Mouse (Mus musculus) frontal cortex, postnatal 14 days (tissue): Measurements from ENCODE around the gene Polg2.
"Not testable (repeated sequence)": the region's sequence is repeated elsewhere in the genome, so short reads cannot be mapped to it uniquely, and the experiment has no call there.

Experiments
- DNase-seq, 2 experiments: peaks; one replicate each; pipeline ENCODE4 v3.0.0; 2022; ENCODE audit warnings: low spot score in 2 of 2

The Polg2 gene

DNA sequence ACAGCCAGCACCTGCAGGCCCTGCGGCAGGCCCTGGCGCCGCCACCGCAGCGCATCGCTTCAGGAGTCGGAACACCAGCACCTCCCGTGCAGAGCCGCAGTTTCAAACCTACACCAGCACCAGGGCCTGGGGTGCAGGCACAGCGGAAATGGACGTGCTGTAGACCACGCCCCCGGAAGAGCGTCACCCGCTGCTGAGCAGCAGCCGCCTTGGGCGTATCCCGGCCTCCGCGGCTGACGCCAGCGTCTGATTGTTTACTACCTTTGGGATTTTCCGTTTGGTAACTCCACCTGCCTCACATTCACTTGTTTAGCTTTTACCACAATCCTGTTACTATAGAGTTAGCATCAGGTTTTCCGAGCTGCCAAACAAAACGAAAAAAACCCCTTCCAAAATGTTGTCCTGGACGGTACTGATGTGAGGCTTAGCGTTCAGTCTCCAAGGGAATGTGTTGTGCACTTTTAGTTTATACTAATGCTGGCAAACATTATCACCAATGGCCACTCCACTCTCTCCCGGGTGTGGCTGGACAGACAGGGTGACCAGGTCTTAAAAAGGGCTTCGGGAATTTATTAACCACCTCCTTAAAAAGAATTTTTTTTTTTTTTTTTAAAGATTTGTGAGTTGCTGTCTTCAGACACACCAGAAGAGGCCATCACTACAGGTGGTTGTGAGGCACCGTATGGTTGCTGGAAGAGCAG is at the start of gene Polg2:
Gene Polg2 (minus strand): TSS at position 150 of the 701 bp plus-strand sequence.
- peak; percentile 82 to 85 for DNase-seq

DNA sequence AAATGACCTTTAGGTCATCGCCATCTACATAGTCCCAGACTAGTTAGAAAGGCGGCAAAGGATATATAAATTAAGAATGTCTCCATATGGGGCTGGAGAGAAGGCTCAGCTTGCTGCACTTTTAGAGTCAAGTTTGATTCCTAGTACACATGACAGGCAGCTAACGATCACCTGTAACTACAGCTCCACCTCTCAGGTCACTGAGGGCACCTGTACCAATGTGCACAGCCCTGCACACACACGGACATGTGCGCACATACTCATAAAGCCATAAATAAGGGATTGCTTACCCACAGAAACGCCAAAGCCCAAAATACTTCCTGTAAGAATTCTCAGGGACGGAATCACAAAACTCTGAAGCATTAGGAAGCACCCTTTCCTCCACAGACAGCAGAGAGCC is 48.7 kb upstream of the Polg2 start:
- DNase-seq, result no peak

DNA sequence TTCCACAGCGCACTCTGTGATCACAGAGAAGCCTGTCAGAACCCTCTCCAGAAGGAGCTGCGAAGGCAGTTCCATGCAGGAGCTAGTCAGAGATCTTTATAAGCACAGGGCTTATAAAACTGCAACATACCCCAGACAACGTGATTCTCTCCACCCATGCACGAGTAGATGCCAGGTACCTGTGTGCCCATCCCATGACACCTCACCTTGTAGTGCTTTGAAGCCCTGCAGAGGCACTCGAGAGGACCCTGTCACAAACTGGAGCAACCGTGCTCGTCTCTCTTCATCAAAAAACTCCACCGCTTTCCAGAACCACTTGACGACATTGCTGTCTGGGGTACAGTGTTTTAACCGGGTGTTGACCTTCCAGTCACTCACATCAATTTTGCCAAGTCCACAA is 45.1 kb upstream of the Polg2 start:
- no peak for DNase-seq

DNA sequence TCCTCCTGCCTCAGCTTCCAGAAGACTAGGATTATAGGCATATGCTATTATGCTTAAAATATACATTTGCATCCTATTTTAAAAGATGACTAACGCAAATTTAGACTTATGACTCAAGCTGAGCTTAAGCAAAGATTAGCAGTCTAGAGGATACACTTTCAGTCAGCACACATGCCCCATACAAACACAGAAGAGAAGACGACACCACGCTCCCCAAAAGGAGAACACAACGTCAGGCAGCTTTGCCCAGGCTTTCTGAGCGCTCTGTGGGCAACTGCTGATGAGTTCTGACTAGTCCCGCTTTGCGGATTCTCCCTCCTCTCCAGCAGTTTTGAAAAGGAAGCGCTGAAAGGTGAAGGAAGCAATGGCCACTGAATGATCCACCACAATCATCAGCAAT is 44.4 kb upstream of the Polg2 start:
- DNase-seq, result no peak

DNA sequence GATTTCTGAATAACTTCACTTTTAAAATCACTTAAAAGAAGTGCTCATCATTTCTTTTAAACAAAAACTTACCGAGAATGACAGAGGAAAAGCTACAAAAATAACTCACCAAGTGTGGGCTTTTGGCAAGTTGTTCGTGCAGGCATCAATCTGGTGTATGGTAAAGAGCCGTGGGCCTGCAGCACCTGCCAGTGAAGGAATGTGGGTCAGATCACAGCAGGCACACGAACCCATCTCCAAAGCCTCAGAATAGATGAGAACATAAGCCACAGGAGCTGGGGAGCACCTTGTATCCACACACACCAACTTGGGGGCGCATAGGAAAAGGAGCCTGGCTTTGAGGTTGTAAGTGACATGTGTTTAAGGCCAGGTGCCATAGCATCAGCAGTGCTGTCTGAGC is 43.6 kb upstream of the Polg2 start:
- no peak for DNase-seq

DNA sequence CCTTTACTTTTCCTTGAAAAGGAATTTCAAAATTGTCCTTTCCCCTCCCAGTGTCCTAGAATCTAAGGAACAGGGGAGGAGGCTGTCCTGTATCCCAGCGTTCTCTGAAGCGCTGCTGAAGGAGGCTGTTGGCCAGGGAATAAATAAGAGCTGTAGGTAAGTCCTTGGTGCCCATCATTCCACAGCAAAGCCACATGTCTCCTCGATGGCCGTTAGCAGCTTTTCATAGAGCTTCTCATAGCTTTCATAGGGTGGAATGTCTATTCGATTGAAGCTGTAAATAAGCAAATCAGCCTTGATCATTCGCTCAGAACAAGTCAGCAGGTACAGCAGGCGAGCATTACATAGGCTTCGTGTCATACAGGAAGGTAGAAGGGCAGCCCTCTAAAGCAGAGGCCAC is 43.2 kb upstream of the Polg2 start:
- no peak for DNase-seq

DNA sequence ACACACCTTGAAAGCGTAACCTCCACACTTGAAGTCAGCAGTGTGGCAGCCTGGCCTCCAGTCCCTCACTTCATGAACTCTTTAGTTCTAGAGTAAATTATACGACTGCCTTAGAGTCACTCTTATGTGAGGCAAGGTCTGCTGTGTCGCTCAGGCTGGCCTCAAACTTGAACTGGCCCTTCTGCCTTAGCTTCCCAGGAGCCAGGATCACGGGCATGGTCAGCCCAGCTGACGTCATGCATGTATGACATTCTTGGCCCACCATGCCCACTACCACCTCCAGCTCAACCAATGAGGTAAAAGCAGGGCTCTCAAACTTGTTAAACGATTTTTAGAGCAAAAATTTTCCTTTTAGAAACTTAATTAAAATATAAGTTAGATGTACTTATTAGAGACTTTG is 42.1 kb upstream of the Polg2 start:
- DNase-seq, result no peak

DNA sequence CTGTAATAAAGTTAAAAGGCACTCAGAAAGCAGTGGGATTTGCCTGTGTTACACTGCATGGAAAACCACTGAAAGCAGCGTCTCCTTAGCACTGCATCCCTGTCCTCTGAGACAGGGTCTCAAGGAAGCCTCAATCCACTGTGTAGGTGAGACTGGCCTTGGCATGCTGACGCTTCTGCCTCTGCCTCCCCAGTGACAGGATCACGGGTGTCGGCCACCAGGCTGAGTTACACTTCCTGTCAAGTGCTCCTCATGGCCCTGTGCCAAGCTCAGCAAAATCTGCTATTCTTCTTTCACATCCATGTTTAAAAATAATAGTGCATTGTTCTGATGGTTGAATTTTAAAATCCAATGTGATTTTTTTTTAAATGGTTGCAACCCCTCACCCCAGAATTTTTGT is 41.6 kb upstream of the Polg2 start:
- no peak for DNase-seq

DNA sequence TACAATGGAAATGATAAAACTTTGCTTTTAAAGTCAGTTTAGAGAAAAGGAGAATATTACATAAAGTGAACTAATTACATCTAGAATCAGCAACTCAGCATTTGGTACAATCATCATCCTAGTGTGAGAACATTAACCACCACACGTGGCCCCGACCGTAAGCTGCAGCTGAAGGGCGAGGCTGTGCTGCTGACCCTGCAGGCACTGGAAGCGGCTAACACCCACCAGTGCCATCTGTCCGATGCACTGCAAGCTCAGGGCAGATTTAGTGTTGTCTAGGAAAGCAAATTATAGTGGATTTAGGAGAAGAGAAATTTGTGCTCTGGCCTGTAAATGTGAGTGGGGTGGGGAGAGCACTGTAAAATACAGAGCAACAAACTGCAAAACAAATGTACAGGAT is 40.9 kb upstream of the Polg2 start:
- DNase-seq, result no peak

DNA sequence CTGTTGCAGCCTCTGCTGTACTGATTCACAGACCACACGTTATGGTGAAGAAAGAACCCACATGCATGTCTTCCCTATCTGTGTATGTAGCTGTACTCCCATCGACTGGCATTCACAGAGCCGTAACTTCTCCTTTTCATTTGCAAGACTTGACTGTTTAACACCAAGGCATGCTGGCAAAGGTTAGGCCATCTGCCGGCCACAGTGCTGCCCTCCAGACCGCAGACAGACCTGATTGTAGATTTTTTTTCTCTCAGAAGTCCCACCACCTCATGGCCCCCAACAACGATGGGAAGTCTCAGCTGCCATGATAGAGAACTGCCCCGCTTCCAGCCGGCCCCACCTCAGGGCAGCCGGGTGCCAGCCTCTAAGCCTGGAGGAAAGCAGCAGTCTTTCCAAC is 40.3 kb upstream of the Polg2 start:
- no peak for DNase-seq

DNA sequence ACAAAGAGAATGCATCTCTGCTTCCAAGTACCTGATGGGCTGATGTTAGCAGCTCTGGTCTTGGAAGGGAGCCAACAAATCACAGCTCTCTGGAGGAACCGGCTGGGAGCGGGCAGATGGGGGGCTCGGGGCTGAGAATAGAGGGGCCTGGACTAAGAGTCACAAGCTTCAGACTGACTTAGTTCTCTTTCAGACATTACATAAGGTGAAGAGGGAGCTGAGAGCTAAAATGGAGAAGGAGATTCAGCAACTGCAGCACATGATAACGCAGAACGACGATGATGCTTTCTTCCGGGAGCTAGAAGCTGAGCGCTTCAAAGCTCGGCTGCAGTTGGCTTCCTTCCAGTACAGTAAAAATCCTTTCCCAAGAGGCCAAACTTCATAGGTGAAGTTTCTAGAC is 39.0 kb upstream of the Polg2 start:
- no peak for DNase-seq

DNA sequence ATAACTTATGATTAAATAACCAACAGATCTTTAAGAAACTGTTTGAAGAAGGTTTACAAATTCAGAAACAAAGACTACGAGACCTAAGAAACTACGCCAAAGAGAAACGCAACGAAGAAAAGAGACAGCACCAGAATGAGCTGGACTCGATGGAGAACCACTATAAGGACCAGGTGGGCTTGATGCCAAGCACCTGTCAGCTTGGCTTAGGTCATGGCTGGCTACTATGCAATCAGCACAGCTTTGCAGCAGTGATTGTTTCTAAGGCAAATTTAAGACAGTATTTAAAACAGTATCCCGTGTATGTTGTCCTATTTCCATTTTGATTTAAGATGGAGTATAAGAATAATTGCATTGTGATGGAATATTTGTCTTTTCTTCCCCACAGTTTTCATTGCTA is 38.5 kb upstream of the Polg2 start:
- DNase-seq, result no peak

DNA sequence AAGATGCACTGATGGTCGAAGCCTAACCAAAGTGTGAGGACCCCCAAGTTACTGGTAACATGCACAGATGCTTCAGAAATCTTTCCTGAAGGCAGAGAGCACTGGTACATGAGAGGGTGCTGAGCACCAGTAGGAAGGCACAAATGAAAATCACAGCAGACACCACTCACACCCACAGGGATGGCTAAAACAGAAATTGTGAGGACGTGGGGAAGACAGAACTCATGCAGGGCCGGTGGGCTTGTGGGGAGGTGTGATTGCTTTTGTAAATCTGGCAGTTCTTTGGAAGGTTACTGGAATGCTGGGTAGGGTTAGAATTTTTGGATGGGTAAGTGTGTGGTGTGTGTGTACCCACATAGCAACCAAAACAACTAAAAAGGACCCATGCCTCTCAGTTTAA is 37.8 kb upstream of the Polg2 start:
- no peak for DNase-seq

DNA sequence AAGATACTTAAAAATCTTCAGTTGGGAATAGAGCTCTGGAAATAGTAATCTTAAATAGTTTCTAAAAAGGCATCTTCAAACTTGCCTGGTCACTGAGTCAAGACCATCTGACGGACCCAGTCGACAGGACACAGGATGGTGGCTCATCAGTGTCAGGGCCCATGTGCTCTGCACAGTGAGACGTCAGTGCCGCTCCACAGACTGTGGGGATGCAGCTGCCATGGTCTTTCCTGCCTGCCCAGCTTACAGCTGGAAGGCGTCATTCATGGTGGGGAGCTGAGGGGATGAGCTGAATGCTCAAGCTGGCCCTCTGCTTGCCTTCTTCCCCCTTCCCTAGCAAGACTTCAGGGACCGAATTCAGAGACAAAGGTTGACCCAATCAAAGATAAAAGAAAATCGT is 37.0 kb upstream of the Polg2 start:
- DNase-seq, result no peak

DNA sequence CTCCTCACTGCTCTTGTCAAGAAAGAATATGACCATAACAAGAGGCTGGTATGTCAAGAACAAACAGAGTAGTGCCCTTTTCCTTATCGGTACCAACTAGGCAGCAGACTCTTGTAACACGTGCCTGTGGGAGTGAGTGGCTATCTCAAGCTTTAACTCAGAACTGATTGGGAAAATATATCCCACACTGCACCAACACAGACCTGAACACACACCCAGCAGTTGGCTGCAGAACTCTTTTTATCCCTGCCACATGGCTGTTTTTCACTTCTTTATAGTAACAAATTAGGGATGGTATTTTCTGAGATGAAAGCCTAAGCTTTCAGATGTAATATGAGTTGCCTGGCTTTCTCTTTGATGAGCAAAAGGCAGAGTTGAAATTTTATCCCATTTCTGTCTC is 36.4 kb upstream of the Polg2 start:
- no peak for DNase-seq

DNA sequence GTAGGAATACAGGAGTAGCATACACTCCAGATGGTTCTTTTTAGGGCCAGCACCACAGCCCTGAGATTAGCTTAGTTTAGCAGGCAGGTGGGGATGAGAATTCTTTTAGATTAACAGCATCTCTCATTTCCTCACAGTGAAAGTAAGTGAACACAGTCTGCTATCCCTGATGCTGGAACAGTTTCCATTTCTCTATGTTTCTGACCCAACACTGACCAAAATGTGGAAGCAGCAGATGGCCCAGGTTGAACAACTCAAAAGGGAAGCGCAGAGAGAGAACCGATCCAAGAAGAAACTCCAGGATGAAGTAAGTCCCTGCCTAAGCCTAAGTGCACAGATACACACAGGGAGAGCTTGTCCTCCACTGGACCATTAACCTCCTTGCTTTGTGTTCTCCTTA is 36.0 kb upstream of the Polg2 start:
- DNase-seq, result no peak

DNA sequence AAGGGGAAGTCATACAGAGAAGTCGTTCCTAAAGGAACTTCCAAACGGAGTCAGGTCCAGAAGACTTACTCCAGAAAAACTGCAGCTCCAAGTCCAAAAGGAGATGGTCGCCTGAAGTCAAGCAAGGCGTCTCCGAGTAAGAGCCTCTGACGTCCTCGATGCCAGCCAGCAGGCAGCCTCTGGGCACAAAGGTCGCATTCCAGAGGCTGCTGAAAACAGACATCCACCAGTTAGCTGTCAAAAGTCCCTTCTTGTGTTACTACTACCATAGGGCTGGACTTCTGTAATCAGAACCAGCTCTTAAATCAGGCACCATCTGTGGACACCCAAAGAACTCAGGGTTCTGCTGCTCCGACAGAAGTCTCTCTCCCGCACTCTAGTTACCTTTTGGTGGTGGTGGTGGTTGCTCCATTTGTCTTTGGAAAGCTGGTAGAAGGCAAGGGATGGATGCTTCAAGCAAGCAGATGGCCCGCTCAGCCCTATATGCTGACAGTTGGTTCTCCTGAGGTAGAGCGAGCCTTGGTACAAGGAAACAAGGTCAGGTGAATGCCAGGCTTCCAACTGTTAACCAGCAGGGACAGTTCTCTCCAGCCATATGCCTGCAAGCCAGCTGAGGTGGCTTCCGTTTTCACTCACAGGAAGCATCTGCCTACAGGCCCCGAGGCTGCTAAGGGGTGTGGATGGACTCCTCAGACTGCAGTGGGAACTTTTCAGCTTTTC is 35.4 kb upstream of the Polg2 start:
- DNase-seq, result no peak

DNA sequence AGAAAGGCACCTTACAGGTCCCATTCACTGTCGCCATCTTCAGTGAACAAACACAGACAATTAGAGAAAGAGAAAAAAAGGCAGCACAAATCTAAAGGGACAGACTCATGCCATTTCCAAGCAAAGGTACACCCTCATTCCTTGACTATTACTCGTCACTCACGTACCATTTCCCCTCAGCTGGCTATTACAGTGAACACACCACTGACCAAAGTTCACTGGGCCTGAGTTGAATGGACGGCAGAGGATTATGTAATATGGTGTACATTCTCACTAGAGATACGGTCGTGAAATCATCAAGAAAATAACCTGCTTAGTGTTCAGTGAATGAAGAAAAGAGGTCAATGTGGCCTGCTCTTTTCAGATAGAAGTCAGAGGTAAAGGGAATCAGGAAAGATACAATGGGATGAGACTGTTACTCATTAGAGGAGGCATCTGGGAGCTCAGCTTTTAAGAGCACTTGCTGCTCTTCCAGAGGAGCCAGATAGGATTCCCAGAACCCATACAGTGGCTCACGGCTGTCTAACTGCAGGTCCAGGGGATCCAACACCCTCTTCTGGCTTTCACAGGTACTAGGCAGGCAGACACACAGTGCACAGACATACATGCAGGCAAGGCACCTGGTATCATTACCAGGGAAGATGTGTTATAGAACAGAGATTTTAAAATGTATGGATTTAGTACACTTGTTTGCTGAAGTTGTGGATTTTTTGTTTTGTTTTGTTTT is 33.2 kb upstream of the Polg2 start:
- DNase-seq, result no peak

DNA sequence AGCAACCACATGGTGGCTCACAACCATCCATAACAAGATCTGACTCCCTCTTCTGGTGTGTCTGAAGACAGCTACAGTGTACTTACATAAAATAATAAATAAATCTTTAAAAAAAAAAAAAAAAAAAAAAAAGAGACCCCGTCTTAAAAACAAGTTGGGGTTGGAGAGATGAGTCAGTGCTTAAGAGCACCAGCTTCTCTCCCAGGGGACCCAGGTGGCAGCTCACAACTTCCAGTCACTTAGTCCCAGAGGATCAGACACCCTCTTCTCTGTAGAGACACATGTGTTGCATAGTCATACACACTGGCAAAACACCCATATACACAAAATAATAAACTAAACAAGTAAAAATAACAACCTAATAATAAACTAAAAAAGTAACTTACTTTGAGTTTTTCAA is 28.1 kb upstream of the Polg2 start:
- DNase-seq, result not testable (repeated sequence)

DNA sequence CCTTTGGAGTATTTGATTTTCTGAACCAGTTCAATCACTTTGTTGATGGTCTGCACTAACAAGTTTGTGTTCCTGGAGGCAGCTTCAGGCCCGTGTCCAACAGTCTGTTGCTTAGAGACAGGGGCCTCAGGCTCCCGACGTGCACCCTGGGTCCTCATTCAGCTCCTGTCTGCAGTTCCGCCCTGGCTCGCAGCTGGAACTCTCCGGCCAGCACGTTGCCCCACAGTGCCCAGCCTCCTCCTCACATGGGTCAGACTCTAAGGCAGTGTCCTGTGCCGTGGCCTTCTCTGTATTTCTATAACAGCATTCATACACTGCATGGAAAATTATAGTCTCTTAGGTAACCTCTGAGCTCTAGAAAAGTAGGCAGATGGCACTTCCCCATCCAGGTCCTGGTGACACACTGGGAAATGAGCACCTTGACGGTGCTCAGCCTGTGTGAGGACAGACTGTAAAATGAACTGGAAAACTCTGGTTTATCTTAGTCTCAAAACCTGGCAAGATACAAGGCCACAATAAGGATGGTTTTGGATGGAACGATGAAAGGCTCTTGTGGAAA is 22.8 kb upstream of the Polg2 start:
- no peak for DNase-seq

DNA sequence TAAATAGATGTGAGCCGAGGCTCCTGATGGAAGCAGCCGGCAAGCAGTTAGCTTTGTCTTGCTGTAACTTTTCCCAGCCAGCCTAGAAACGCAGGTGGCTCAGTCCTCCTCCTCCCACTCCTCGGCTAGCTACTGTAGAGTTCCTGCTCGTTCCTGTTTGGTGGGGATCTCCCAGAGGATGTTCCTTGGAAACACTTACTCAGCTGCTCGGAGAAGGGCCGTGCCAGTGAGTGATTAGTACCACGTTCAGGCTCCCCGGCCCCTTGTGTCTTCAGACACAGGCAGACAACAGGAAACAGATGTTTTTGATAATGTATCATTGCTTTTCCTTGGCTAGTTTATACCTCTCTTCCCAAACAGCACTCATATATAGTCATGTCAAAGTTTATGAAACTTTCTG is 16.3 kb upstream of the Polg2 start:
- no peak for DNase-seq

DNA sequence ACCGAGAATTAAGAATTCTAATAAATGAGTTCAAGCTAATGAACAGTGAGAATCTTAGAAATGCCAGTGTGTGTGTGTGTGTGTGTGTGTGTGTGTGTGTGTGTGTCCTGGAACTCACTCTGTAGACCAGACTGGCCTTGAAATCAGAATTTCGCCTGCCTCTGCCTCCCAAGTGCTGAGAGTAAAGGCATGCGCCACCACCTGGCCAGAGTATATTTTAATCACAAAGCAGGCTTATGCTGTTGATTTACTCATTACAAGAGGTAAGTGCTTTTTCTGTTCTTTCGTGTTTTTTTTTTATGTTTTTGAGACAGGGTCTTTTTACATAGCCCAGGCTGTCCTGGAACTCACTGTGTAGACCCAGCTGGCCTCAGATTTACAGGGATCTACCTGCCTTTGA is 14.5 kb upstream of the Polg2 start:
- no peak for DNase-seq

DNA sequence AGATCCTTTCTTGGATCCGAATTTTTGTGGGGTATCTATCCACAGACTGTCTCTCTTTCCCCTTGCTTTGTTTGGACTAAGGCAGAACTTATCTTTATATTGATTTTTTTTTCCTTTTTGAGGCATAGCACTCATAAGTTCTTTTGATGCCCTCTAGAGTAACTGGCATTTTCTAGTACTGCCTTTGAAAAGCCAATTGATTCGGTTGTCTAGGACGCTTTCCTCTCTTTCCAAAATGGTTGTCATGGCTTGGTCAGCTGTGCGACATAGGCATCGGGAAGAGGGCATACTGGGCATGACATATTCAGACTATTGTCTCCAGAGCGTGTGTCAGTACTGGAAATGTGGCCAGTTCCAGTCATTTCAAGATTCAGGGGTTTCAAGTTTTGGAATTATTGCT is 10.3 kb upstream of the Polg2 start:
- no peak for DNase-seq
